Mouse (Mus musculus) heart, embryonic 16.5 days (tissue): Measurements from ENCODE around the gene Gprc5d. TPM values are rescaled to one million over a fixed set of nuclear protein-coding genes. Genes with fewer than 3 reads are reported as not detected.

Source experiments
- ATAC-seq: fragments of 200-750 bp; cut with Nextera tagmentation; replicated peaks from 2 replicates; pipeline ENCODE4 v1.8.0; 2017; ENCODE audit warnings: moderate number of reproducible peaks; ENCODE audit not compliant: insufficient read depth, low FRiP score; ENCODE audit errors: extremely low read depth
- H3K27ac ChIP-seq: fragments of 300-500 bp; sonication (generic); 2 replicates; pipeline ENCODE4 v1.5.1; 2014; ENCODE audit warnings: mild to moderate bottlenecking, low read length, control low read depth, moderate library complexity
- H3K27me3 ChIP-seq: fragments of 300-500 bp; sonication (generic); 2 replicates; pipeline ENCODE4 v1.6.1; 2014; ENCODE audit warnings: low read length, mixed read lengths; ENCODE audit not compliant: control insufficient read depth, insufficient read depth
- H3K36me3 ChIP-seq: fragments of 300-500 bp; sonication (generic); 2 replicates; pipeline ENCODE4 v1.6.1; 2014; ENCODE audit not compliant: control insufficient read depth, insufficient read depth
- H3K4me1 ChIP-seq: fragments of 300-500 bp; sonication (generic); 2 replicates; pipeline ENCODE4 v1.6.1; 2014; ENCODE audit warnings: low read length, mixed read lengths; ENCODE audit not compliant: control insufficient read depth, insufficient read depth
- H3K4me2 ChIP-seq: fragments of 300-500 bp; sonication (generic); 2 replicates; pipeline ENCODE4 v1.6.1; 2014; ENCODE audit warnings: low read depth, mild to moderate bottlenecking, control low read depth, low read length
- H3K4me3 ChIP-seq: fragments of 300-500 bp; sonication (generic); 2 replicates; pipeline ENCODE4 v1.5.1; 2014; ENCODE audit warnings: mild to moderate bottlenecking, control low read depth, low read length
- H3K9ac ChIP-seq: fragments of 300-500 bp; sonication (generic); 2 replicates; pipeline ENCODE4 v1.6.1; 2014; ENCODE audit warnings: low read length, control low read depth
- H3K9me3 ChIP-seq: fragments of 300-500 bp; sonication (generic); replicated peaks from 2 replicates; pipeline ENCODE4 v1.6.1; 2016; ENCODE audit warnings: low read length; ENCODE audit not compliant: control insufficient read depth
- WGBS: fragments of 180-500 bp; shearing (Covaris S2); extraction: QIAGEN DNeasy Blood & Tissue Kit; methylation state at CpG from one replicate; pipeline ENCODE4 v1.1.7; 2014; 5-methylcytosine and 5-hydroxymethylcytosine counted together
- polyA plus RNA-seq: library from polyadenylated mRNA; unstranded; fragments of >200 nt; fragmentation: Nextera tagmentation; extraction: Ambion mirVana; gene quantifications from 2 replicates; pipeline ENCODE4 v1.2.1, GENCODE M21; 2015

The Gprc5d gene
- polyA plus RNA-seq, 1 experiment from 2014 or later: not detected

DNA sequence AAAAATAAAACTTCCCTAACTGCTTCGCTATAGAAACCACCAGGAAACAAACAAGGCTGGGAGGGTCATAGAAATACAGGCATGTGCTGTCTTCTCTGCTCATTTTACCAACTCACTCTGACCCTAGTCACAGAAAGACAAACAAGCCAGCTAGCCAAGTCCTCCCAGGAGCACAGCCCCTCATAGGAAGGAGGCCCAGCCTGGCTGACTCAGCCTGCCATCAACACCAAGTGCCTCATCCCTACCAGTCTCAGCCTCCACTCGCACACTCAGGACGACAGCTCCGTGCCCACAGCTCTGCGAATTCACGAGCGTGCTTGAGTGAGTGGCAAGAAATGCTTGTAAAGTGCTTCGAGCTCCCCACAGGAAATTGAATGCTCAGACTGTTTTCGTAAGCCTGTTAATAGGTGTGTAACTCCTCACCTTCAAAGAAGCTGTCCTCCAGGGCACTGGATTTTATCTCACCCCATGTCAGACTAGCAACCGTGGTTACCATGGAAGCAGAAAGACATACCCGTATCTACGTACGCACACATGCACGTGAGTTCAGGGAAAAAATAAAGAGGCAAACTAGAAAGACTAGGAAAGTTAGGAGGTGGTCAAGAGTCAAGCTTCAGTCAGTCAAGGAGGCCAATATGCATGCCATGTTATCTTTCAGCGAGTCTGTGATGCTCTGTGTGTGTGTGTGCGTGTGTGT is 23.5 kb upstream of the Gprc5d start:
- Histone ChIP-seq H3K27ac (no peak overlapping the region), H3K4me2 (no peak overlapping the region), H3K4me1 (peaks cover 5% of the 10 kb centered on the region; the same call in 1 of the 2 replicates), H3K27me3 (no peaks in the 10 kb centered on the region), H3K4me3 (no peak overlapping the region), H3K36me3 (no peaks in the 10 kb centered on the region), H3K9ac (no peak overlapping the region), H3K9me3 (no peaks in the 10 kb centered on the region)
- no peak for ATAC-seq
- 61% methylated on average over 16 of the region's 16 CpGs for WGBS

DNA sequence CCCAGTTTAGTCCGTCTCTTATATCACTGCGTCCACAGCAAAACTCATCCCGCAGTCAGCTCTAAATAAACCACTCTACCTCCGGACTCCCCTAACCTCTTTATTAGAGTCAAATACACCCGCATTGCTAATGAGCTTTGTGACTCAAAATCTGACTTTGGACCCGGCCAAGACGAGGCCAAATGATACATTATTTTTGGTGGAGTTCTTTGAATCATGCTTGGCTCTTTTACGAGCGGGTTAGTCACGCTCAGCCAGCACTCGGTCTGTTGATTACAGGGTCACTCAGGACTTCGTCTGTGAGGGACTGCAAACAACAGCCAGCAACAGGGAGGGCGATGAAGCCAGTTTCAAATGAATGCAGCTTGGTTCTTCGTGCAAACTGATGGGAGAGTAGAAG is 20.7 kb upstream of the Gprc5d start:
- no peak for ATAC-seq
- H3K27me3 ChIP-seq: no peaks in the 10 kb centered on the region
- no peaks in the 10 kb centered on the region for H3K36me3 ChIP-seq
- no peak overlapping the region for H3K4me3 ChIP-seq
- no peak overlapping the region for H3K4me2 ChIP-seq
- WGBS: 80% methylated on average over 14 of the region's 14 CpGs
- peaks cover 9% of the 10 kb centered on the region; the same call in 1 of the 2 replicates for H3K4me1 ChIP-seq
- H3K9ac ChIP-seq: no peak overlapping the region
- H3K27ac ChIP-seq: no peak overlapping the region
- H3K9me3 ChIP-seq: no peaks in the 10 kb centered on the region

DNA sequence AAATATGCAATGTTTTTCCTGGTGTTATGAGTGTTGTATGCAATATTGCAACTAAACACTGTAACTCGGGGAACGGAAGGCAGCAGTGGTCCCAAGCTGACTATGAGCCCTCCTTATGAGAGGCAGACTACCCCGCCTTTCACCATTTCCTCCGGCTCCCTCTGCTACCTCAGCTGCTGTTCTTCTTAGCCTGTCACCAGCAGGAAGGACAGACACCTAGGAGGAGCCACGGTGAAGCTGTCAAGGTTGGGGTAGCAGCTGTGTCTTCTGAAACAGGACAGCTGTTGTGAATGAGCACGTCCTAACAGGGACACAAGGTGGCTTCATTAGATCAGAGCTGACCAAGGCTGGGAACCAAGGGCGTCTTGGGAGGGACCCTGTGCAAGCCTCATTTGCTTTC is 20.1 kb upstream of the Gprc5d start:
- Histone ChIP-seq H3K4me2 (no peak overlapping the region), H3K9me3 (no peaks in the 10 kb centered on the region), H3K36me3 (no peaks in the 10 kb centered on the region), H3K4me1 (peaks cover 9% of the 10 kb centered on the region; the same call in 1 of the 2 replicates), H3K27ac (no peak overlapping the region), H3K9ac (no peak overlapping the region), H3K4me3 (no peak overlapping the region), H3K27me3 (no peaks in the 10 kb centered on the region)
- WGBS: 48% methylated on average over 7 of the region's 7 CpGs
- peak; percentile 24; the same call in 1 of the 2 replicates for ATAC-seq

DNA sequence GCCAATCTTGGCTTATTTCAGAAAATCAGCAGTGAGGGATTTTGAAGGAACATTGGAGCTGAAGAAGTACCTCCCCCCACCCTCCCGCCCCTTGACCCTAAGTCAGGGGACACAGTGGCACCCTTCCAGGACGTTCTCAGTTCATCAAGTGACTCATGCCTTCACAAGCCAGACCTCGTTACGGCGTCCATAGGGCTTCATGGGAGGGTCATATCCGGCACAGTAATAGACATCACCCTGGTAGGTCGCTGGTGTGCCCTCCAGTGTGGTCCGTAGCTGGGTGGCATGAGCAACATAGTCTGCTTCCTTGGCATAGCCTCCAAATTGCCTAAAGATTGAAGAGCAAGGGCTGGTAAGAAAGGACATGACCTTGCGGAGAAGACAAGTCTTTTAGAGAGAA is 19.7 kb upstream of the Gprc5d start:
- Histone ChIP-seq H3K27ac (no peak overlapping the region), H3K9me3 (no peaks in the 10 kb centered on the region), H3K36me3 (no peaks in the 10 kb centered on the region), H3K4me1 (peaks cover 9% of the 10 kb centered on the region; the same call in 1 of the 2 replicates), H3K9ac (no peak overlapping the region), H3K4me2 (no peak overlapping the region), H3K27me3 (no peaks in the 10 kb centered on the region), H3K4me3 (no peak overlapping the region)
- no peak for ATAC-seq
- 60% methylated on average over 9 of the region's 9 CpGs for WGBS

DNA sequence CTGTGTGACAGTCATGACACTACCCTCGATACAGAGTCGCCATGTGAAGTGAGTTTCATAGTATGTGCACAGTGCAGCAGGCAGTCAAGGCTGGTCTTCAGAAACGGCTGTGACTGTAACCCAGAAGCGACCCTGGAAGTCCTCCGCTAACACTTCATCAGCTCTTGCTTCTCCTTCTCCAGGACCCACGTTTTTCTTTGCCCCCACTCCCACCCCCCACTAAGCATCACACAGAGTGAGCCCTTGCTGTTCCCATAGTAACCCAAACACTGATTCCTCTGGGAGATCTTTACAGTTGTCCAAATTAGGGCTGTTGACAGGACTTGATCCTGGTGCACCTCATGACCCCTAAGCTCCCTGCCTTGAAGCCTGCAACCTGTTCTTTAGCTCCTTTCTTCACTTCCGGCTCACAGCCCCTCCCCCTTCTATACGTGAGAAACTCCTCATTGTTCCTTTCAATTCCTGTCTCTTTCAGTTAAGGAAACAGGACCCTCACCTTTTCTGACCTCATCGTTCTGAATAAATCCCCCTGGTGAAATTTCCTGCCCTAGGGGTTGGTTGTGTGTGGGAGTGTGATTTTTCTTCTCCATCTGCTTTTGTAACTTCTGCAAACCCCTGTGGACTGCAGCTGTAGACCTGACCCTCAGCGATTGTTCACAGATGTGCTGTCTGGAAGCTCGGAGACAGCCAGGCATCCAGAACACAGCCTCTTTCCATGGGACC is 18.5 kb upstream of the Gprc5d start:
- peak overlapping the region; percentile 15; the same call in 1 of the 2 replicates for H3K9ac ChIP-seq
- H3K4me1 ChIP-seq: peaks cover 7% of the 10 kb centered on the region; the same call in 1 of the 2 replicates
- no peaks in the 10 kb centered on the region for H3K9me3 ChIP-seq
- WGBS: 19% methylated on average over 11 of the region's 11 CpGs
- H3K4me2 ChIP-seq: no peak overlapping the region
- no peaks in the 10 kb centered on the region for H3K36me3 ChIP-seq
- no peak overlapping the region for H3K4me3 ChIP-seq
- no peaks in the 10 kb centered on the region for H3K27me3 ChIP-seq
- peak; percentile 28; the same call in 1 of the 2 replicates for ATAC-seq
- peak overlapping the region; percentile 37; the same call in 1 of the 2 replicates for H3K27ac ChIP-seq

DNA sequence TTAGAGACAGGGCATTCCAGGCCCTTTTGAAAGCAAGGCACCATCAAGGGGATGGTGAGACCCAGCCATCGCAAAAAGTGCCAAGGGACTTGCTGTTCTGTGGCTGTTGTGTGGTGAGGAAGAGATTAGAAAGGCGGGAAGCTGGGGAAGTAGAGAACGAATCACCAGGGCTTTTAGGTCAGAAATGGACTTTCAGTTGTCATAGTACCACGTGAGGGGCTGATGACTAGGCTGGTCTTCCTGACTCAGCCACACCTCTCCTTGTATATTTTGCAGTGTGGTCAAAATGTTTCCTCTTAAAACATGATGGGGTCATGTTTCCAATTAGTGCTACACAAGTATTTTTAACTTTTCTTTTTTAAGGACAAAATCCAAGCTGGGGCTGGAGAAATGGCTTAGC is 17.7 kb upstream of the Gprc5d start:
- 62% methylated on average over 4 of the region's 4 CpGs for WGBS

DNA sequence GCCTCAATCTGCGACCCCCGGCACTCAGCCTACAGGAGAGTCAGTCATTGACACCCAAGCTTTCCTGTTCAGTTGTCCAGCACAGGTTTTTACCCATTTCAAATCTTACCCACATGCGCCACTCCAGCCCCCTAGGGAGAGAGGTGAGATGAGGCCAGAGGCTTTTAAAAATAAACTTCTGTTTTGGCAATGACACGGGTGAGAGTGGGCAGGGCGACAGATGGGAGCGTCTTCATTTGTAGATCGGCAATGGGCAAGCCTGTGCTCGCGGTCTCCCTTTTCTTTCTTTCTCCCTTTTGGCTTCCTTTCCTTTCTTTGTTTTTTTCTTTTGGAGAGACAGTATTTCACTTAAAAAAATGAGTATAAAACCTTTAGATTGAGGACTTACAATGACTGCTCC is 15.4 kb upstream of the Gprc5d start:
- Histone ChIP-seq H3K4me2 (no peak overlapping the region), H3K27me3 (no peaks in the 10 kb centered on the region), H3K4me1 (peaks cover 7% of the 10 kb centered on the region; the same call in 1 of the 2 replicates), H3K9ac (no peak overlapping the region), H3K27ac (no peak overlapping the region), H3K36me3 (no peaks in the 10 kb centered on the region), H3K9me3 (no peaks in the 10 kb centered on the region), H3K4me3 (no peak overlapping the region)
- no peak for ATAC-seq
- WGBS: 92% methylated on average over 9 of the region's 9 CpGs

More for the DNA sequence above, 17.7 kb upstream of the Gprc5d start:
- H3K4me3 ChIP-seq: no peak overlapping the region
- H3K27ac ChIP-seq: no peak overlapping the region
- H3K9ac ChIP-seq: no peak overlapping the region
- no peak for ATAC-seq
- H3K9me3 ChIP-seq: no peaks in the 10 kb centered on the region
- H3K36me3 ChIP-seq: no peaks in the 10 kb centered on the region
- H3K4me2 ChIP-seq: no peak overlapping the region
- no peaks in the 10 kb centered on the region for H3K27me3 ChIP-seq
- peaks cover 7% of the 10 kb centered on the region; the same call in 1 of the 2 replicates for H3K4me1 ChIP-seq

DNA sequence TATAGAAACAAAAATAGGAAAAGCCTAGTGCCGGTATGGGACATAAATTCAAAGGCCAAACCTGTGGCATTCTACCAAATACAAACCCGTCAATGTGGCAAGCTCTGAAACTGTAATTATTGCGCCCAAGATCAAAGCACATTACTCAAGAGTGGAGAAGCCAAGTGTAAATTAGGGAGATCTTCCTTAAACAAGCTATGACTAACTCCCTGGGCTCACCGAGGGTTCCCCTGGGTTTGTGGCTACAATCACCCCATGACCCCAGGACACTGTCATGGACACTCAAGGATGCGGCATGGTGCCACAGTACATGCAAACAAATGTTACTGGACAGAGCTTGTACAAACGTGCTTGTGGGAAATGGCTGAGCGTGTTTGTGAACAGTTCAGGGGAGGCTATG is 15.0 kb upstream of the Gprc5d start:
- H3K9me3 ChIP-seq: no peaks in the 10 kb centered on the region
- WGBS: 90% methylated on average over 7 of the region's 7 CpGs
- ATAC-seq: no peak
- H3K27ac ChIP-seq: no peak overlapping the region
- no peak overlapping the region for H3K9ac ChIP-seq
- H3K27me3 ChIP-seq: no peaks in the 10 kb centered on the region
- H3K4me1 ChIP-seq: peaks cover 7% of the 10 kb centered on the region; the same call in 1 of the 2 replicates
- H3K36me3 ChIP-seq: no peaks in the 10 kb centered on the region
- no peak overlapping the region for H3K4me3 ChIP-seq
- no peak overlapping the region for H3K4me2 ChIP-seq

DNA sequence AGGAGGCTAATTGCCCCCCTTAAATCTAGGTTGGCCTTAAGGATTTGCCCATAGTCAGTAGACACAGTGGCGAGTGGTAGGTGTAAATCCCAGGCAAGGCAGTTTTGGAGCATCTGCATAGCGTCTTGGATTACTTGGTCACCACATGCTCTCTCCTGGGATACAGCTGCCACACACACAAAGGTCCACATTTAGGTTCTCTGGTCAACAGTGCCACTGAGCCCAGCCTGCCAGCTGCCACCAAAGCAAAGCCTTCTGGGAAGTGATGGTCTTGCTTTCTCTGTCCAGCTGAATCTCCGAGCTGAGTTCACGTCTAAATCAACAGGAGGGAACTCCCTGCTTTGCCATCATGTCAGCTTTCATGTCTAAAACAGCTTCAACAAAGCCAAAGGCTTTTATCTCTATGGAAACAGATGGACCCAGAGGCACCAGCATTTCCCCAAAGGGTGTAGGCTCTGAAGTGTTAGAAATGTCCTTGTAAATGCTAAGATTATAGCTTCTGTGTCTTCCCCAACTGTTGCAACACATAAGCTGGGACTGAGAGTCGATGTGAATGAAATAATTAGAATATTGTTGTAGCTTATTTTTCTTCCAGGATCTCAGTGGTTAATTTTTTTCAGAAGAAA is 6.8 kb upstream of the Gprc5d start:
- H3K9me3 ChIP-seq: no peaks in the 10 kb centered on the region
- H3K4me3 ChIP-seq: no peak overlapping the region
- no peaks in the 10 kb centered on the region for H3K36me3 ChIP-seq
- H3K27ac ChIP-seq: no peak overlapping the region
- H3K27me3 ChIP-seq: no peaks in the 10 kb centered on the region
- no peak overlapping the region for H3K9ac ChIP-seq
- H3K4me2 ChIP-seq: no peak overlapping the region
- WGBS: 63% methylated on average over 5 of the region's 5 CpGs
- ATAC-seq: no peak
- H3K4me1 ChIP-seq: no peaks in the 10 kb centered on the region
